Mouse (Mus musculus) kidney, adult 2 months (tissue): Measurements from ENCODE around the gene Itga6.

Experiments used
- CTCF ChIP-seq: fragments of 200-500 bp; conservative IDR thresholded peaks from 2 replicates; pipeline ENCODE4 v1.5.1; 2011; ENCODE audit warnings: low read depth, mild to moderate bottlenecking, control low read depth, low read length, moderate library complexity, mixed read lengths; ENCODE audit not compliant: insufficient read depth, insufficient read length
- POLR2A ChIP-seq: fragments of 200-500 bp; IDR thresholded peaks from one replicate; pipeline ENCODE4 v1.6.1; 2011; ENCODE audit warnings: low read depth, low read length, control low read depth

DNA sequence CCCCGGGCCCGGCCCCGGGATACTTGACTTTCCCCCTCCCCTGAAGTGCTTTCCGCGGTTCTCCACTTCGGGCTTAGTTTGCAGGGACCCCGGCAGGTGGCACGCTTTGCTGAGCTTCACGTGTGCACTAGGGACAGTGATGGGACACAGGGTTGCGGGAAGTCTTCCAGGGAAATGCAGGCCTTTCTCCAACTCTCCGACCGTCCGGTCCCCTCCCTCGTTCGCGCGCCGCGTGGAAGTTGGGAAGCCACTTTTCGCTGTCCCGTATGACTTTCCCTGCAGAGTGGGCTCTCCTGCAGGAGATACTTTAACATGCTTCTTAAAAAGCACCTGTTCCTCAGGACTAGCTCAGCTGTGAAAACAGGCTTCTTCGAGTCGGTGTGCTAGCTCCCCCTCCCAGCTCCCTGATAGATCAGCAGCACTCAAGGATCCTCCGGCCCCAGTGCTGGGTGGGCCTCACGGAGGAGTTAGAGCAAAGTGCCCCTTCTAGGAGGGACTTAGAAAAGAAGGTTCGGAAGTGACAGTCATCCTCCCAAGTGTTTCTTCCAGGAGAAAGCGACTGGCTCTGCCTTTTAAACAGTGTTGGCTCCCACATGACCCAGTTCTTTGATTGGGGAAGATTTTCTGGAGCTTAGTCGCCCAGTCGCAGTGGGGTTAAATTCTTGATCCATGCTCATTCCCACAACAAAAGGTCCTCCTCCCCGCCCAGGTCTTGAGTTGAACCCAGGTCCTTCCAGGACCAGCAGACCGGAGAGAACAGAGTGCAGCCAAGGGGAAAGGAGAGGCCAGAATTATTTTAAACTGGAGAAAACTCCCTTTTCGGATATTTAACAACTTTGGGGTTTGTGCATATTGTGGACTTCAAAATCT lies 42.4 kb downstream of the Itga6 start:
- TF ChIP-seq CTCF = peak; percentile 27; the same call in 1 of the 2 replicates
- no peak for TF ChIP-seq POLR2A
